Mouse (Mus musculus) kidney, postnatal 25 days (tissue): ENCODE measurements around the gene Tpsb2.

ENCODE experiments used
- DNase-seq, 2 experiments: peaks; one replicate each; pipeline ENCODE4 v3.0.0; 2021; ENCODE audit warnings: mixed read lengths in 2 of 2

Gene Tpsb2

DNA sequence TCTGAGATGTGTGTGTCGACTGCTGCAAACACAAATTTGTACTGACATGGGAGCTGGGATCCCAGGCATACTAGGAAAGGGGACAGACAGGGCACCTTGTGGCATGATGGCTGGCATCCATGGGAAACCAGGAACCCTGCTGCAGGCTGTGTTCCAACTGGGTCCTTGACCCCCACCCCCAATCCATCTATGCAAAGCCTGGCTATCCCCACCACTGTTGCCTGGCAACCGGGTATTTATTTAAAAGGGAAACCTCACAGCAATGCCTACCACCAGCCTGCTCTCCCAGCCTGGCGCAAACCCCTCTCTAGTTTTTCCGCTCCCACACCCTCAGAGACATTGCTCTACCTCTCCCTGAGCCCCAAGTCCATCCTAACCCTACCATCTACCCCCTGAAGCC lies 41.2 kb downstream of the Tpsb2 start:
- no peak for DNase-seq

DNA sequence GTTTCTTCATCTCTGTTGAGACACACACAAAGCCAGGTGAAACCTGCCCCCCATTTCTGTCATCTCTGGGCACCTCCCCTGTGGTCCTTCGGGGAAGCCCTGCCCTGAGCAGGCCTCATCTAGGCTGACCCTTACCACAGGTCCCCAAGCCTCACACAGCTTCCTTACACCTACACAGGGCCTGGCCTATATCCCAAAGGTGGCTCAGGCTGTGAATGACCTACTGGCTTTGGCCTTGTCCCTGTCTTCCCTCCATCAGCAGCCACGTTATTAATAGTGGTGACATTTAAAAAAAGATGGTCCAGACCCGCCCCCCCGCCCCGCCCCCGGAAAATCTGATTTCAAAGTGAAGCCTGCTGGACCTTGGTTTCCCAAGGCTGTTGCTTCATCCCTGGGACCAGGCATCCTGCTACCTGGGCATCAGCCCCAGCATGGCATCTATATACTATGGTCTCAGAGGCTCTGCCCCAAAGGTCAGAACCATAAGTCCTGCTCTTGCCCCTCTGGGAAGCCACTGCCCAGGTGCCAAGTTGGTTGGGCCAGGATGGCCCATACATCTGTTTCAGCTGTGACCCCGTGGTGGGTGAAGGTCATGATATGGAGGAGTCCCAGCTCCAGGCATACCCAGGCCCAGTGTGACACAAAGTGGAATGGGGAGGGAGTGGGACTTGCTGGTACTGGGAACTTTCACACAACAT lies 42.3 kb downstream of the Tpsb2 start:
- no peak for DNase-seq

DNA sequence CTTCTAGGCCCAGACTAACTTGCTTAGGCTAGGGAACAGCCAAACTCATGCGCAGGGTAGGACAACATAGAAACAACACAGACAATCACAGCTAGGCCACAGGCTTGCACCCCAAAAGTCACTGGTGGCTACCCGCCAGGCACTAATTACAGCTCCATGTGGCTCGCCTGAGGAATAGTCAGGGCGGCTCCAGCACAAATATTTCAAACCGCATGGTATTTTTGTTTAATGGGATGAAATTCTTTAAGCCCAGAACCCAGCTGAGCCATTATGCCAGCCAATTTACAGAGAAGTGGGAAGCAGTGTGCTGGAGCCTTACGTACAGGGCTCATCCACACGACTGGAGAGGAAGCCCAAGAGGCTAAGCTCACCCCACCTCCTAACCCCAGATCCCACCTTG lies 43.5 kb downstream of the Tpsb2 start:
- no peak for DNase-seq

DNA sequence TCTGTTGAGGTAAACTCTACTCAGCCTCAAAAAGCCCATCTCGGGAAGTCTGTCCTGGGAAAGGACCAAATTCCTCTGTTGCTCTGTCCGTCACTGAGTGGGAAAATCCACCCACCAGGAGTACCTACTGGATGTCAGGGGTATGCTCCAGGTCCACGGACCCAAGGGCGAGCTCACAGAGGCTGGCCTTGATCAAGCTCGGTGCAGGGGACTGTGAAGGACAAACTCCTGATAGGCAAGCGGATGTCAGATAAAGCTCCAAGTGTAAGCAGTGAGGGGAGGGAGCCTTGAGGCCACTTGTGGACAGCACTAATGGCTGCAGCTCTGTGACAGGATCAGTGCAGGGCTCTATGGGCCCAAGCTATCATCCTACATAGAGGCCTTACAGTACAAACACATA lies 44.1 kb downstream of the Tpsb2 start:
- no peak for DNase-seq

DNA sequence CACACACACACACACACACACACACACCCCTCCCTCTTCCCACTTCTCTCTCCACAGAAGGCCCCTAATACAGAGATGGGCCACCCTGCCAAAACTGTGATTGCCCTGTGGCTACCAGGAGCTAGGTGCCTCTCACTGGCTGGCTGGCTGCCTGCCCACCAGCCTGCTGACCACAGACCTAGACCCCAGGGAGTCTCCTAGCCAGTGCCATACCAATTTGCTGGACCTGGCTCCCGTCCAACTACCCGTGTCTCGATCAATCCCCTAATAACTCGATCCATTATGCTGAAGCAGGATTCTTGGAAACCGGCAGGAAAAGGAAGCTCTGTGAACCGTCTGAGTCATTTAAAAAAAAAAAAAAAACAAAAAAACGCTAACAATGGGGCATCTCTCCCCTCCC lies 44.7 kb downstream of the Tpsb2 start:
- no peak for DNase-seq

DNA sequence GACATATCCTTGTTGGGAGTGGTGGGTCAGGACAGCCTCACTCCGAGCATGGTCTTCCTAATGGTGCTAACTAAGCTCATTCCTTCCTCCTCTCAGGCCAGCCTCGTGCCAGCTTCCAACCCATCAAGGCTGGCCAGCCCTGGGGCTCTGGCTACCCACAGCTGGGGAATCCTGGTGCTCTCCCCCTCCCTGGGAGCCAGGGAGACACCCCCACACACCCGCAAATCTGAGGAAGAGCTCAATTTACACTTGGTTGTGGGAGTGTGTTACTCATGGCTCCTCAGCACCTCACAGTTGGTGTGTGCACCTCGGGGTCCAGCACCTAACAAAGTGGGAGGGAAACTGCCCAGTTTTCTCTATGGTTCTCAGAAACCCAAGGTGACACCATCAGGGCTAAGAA lies 45.1 kb downstream of the Tpsb2 start:
- DNase-seq, result no peak

DNA sequence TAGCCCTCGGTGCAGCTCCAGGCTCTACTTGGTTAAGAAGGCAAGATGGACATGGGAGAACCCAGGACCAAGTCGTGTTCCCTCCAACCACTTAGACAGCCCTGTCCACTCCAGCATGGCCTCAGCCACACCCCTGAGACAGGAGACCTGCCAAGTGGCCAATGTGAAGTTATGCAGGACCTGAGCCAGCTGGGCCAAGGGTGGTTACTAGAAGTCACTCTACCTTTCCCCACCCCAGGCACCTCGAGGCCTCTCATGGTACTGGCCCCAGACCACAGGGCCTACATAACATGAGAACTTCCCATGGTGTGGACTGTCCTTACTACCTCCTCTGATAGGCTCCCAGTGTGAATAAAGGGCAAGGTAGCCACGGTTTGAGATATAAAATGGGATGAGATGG lies 48.1 kb downstream of the Tpsb2 start:
- peak; percentile 74 to 87 for DNase-seq

DNA sequence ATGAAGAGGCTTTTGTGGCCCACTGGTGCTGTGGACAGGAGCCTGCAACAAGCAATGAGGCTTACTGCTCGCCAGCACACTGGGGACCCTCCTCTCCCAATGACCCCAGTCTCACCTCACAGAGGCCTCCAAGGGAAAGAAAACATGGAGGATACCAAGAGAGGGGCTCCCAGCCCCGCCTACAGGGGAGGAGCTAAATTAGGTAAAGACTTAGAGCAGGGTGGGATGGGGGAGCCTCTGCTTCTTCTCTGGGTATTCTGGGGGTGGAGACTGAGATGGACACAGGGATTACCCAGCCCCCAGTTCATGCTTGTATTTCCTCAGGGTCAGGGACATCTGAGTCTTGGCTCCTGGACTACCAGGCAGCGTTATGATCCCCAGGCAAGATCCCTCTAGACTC lies 48.8 kb downstream of the Tpsb2 start:
- no peak for DNase-seq

DNA sequence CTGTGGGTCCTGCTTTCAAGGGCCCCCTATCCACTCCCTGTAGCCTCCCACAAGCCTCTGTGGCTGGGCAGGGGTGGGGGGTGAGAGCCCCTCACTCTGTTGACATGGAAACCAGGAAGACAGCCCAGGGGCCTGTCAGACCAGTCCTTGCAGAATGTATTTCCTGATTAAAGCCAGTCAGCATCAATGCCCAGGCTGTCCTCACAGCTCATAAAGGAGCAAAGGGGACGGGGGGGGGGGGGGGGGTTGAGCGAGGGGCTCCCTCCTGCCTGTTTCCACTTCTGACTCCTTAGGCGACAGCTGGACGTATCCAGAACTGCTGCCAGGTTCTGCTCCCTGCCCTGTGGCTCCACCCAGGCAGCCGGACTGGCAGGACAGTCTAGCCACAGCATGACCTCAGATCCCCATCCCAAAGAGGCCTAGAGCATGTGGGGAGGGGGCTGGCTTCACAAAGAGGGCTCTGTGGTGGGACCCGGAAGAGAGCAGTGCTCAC lies 49.4 kb downstream of the Tpsb2 start:
- DNase-seq, result peak in 1 of 2 experiments; percentile 44

DNA sequence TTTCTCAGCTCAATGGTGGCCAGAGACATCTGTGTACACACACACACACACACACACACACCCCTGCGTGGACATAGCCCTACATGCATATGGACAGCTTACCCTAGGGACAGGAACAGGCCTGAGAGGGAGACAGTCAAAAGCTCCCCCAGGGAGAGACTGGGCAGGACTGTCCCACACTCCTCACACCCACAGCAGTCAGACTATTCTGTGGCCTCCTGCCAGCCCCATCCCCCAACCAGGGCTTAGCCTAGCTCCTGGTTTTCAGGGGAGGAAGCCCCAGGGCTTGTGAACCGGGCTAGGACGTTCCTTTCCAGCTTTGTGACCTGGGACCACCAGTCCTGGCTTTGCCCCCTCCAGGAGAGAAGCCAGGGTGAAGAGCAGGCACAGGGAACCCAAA lies 50.1 kb downstream of the Tpsb2 start:
- no peak for DNase-seq

DNA sequence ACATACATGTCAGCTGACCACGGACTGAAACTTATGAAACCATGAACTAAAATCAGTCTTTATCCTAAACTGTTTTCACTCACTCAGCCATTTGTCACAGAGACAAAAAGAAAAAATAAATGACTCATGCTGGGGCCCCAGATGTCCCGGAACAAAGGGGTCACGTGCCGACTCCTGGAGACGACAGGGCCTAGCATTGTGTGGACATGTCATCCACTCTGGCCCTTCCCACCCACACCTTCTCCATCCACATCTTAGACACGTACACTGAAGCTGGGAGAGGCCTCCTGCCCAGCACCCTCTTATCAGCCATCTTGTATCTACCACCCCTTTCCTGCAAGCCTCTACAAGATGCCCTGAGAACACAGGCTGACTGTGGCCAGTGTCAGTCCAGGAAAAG lies 51.9 kb downstream of the Tpsb2 start:
- DNase-seq, result no peak
